Mouse (Mus musculus) erythroblast, embryonic 14.5 days (primary cell): ENCODE measurements around the gene Olfr1469. TPM values are rescaled to one million over a fixed set of nuclear protein-coding genes. Genes with fewer than 3 reads are reported as not detected.
"Not testable (repeated sequence)": the region's sequence is repeated elsewhere in the genome, so short reads cannot be mapped to it uniquely, and the experiment has no call there.

Experiments used
- H3K27me3 ChIP-seq: 2 replicates; pipeline ENCODE4 v1.6.1; 2012; ENCODE audit warnings: inconsistent platforms; ENCODE audit not compliant: control insufficient read depth
- H3K36me3 ChIP-seq: 2 replicates; pipeline ENCODE4 v1.6.1; 2012; ENCODE audit warnings: mild to moderate bottlenecking, inconsistent platforms; ENCODE audit not compliant: control insufficient read depth
- H3K4me1 ChIP-seq: 2 replicates; pipeline ENCODE4 v1.6.1; 2012; ENCODE audit warnings: inconsistent platforms; ENCODE audit not compliant: control insufficient read depth
- H3K4me3 ChIP-seq: replicated peaks from 2 replicates; pipeline ENCODE3; 2012; ENCODE audit warnings: moderate library complexity, mild to moderate bottlenecking, inconsistent platforms
- H3K9me3 ChIP-seq: 2 replicates; pipeline ENCODE4 v1.6.1; 2012; ENCODE audit warnings: low read length, inconsistent platforms, mixed read lengths; ENCODE audit not compliant: control insufficient read depth
- GATA1 ChIP-seq: IDR thresholded peaks from 2 replicates; pipeline ENCODE4 v1.6.1; 2012; ENCODE audit warnings: low read length, inconsistent platforms, mixed read lengths
- TAL1 ChIP-seq: IDR thresholded peaks from 3 replicates; pipeline ENCODE4 v1.6.1; 2012; ENCODE audit warnings: low read length, inconsistent platforms, mixed read lengths
- polyA plus RNA-seq: library from polyadenylated mRNA; stranded (reverse); fragments of >175 nt; gene quantifications from 2 replicates; pipeline ENCODE4 v1.2.3, GENCODE M21; 2012

The Olfr1469 gene
- polyA plus RNA-seq: not detected in 2 replicates

- no peaks in the 10 kb centered on the region for H3K4me1 ChIP-seq
- H3K4me3 ChIP-seq: no peak within 1 kb of the TSS
- no peaks in the 10 kb centered on the region for H3K27me3 ChIP-seq
- no peaks in the 10 kb centered on the region for H3K36me3 ChIP-seq
- H3K9me3 ChIP-seq: peaks cover 6% of the 10 kb centered on the region; the same call in 1 of the 2 replicates
- TF ChIP-seq GATA1 (no peak), TAL1 (no peak)
Measured at GRCm38 (mm10) chr19:13407549-13407948, at the start of gene Olfr1469. Olfr1469 (plus strand) TSS chr19:13407849.

- no peaks in the 10 kb centered on the region for H3K4me1 ChIP-seq
- TF ChIP-seq TAL1: no peak
- TF ChIP-seq GATA1: no peak
- H3K4me3 ChIP-seq: no peak within 1 kb of the TSS
- H3K27me3 ChIP-seq: no peaks in the 10 kb centered on the region
- H3K36me3 ChIP-seq: no peaks in the 10 kb centered on the region
- H3K9me3 ChIP-seq: peaks cover 2% of the 10 kb centered on the region; the same call in 1 of the 2 replicates
Measured at GRCm38 (mm10) chr19:13361936-13362335, 45.7 kb upstream of the Olfr1469 start, which contains the start of gene Olfr1467. Olfr1467 (plus strand) TSS chr19:13362236.

- H3K9me3 ChIP-seq, H3K36me3 ChIP-seq: not testable (repeated sequence)
Measured at GRCm38 (mm10) chr19:13443109-13443508, 35.5 kb downstream of the Olfr1469 start, which contains the start of gene Olfr1471. Olfr1471 (plus strand) TSS chr19:13443409.

GRCm38 (mm10) chr19:13455986-13456385 is 48.3 kb downstream of the Olfr1469 start, which contains the start of gene Olfr1472:
Olfr1472 (minus strand) TSS chr19:13456086.
- Histone ChIP-seq H3K4me3 (no peak within 1 kb of the TSS), H3K9me3 (peaks cover 3% of the 10 kb centered on the region; the same call in 1 of the 2 replicates), H3K36me3 (no peaks in the 10 kb centered on the region), H3K27me3 (no peaks in the 10 kb centered on the region), H3K4me1 (no peaks in the 10 kb centered on the region)
- TF ChIP-seq TAL1: no peak
- TF ChIP-seq GATA1: no peak

More at GRCm38 (mm10) chr19:13443109-13443508, 35.5 kb downstream of the Olfr1469 start, which contains the start of gene Olfr1471:
- H3K4me3 ChIP-seq, H3K27me3 ChIP-seq, H3K4me1 ChIP-seq: not testable (repeated sequence)

Other genes starting within 250 kb of the Olfr1469 start
- gene Olfr1461, start 244.8 kb upstream of the Olfr1469 start, polyA plus RNA-seq: not detected in 2 replicates
- gene Olfr1462, start 222.1 kb upstream of the Olfr1469 start, polyA plus RNA-seq: not detected in 2 replicates
- not detected in 2 replicates for gene Olfr1463, start 176.5 kb upstream of the Olfr1469 start, polyA plus RNA-seq
- not detected in 2 replicates for gene Olfr1465, start 92.3 kb upstream of the Olfr1469 start, polyA plus RNA-seq
- not detected in 2 replicates for gene Olfr1466, start 69.0 kb upstream of the Olfr1469 start, polyA plus RNA-seq
- not detected in 2 replicates for gene Olfr1467, start 45.6 kb upstream of the Olfr1469 start, polyA plus RNA-seq
- gene Olfr1471, start 35.6 kb downstream of the Olfr1469 start, polyA plus RNA-seq: not detected in 2 replicates
- gene Olfr1472, start 48.2 kb downstream of the Olfr1469 start, polyA plus RNA-seq: not detected in 2 replicates
- not detected in 2 replicates for gene Olfr1474, start 61.7 kb downstream of the Olfr1469 start, polyA plus RNA-seq
- gene Olfr1475, start 72.3 kb downstream of the Olfr1469 start, polyA plus RNA-seq: not detected in 2 replicates
- 0.01 TPM in 1 of 2 replicates, not detected in the other for gene Olfr1477, start 92.7 kb downstream of the Olfr1469 start, polyA plus RNA-seq
- gene Olfr1480, start 120.1 kb downstream of the Olfr1469 start, polyA plus RNA-seq: not detected in 2 replicates
- 0.01 TPM in 1 of 2 replicates, not detected in the other for gene Olfr1484, start 175.7 kb downstream of the Olfr1469 start, polyA plus RNA-seq
- not detected in 2 replicates for gene Olfr1487, start 209.5 kb downstream of the Olfr1469 start, polyA plus RNA-seq
- gene Olfr1489, start 223.8 kb downstream of the Olfr1469 start, polyA plus RNA-seq: not detected in 2 replicates
- gene Olfr1490, start 243.2 kb downstream of the Olfr1469 start, polyA plus RNA-seq: not detected in 2 replicates